Mouse (Mus musculus): ENCODE data around the gene Ndufb7. TPM values are rescaled to one million over a fixed set of nuclear protein-coding genes. Genes with fewer than 3 reads are reported as not detected.
"Not testable (repeated sequence)": the region's sequence is repeated elsewhere in the genome, so short reads cannot be mapped to it uniquely, and the experiment has no call there.

The Ndufb7 gene
- total and polyA plus RNA-seq, 2 experiments from 2014 or later: 155 to 392 TPM

- Histone ChIP-seq H3K4me1 (ENCODE audit: insufficient read depth) (peaks cover 14% of the 10 kb centered on the region), H3K36me3 (ENCODE audit: insufficient read depth) (no peaks in the 10 kb centered on the region; the same call in 1 of the 2 replicates), H3K4me2 (ENCODE audit: low read depth) (peak overlapping the region; percentile 68), H3K4me3 (ENCODE audit: low read depth, low read length) (peak overlapping the region; percentile 63), H3K27me3 (ENCODE audit: insufficient read depth, low read length) (no peaks in the 10 kb centered on the region), H3K9me3 (ENCODE audit: low read length) (no peaks in the 10 kb centered on the region), H3K9ac (peak overlapping the region; percentile 71), H3K27ac (ENCODE audit: low read depth, low read length) (peak overlapping the region; percentile 92)
- DNase-seq (peak; percentile 99), ATAC-seq (peak; percentile 98)
- under 1% methylated on average over 43 of the region's 43 CpGs for WGBS
- TF ChIP-seq CTCF (IDR thresholded peaks at IDR 0.05; ENCODE audit: low read depth): no peak; the same call in 1 of the 2 replicates
Measured at GRCm38 (mm10) chr8:83594167-83595049, 27.9 kb downstream of the Ndufb7 start.

GRCm38 (mm10) chr8:83595050-83595345, 28.5 kb downstream of the Ndufb7 start:
- peak overlapping the region; percentile 63 for H3K4me3 ChIP-seq (ENCODE audit: low read depth, low read length)
- TF ChIP-seq CTCF (IDR thresholded peaks at IDR 0.05; ENCODE audit: low read depth): peak; percentile 36; the same call in 1 of the 2 replicates
- H3K4me2 ChIP-seq (ENCODE audit: low read depth): peak overlapping the region; percentile 48
- peak overlapping the region; percentile 92 for H3K27ac ChIP-seq (ENCODE audit: low read depth, low read length)
- DNase-seq; ATAC-seq; H3K27me3 ChIP-seq (ENCODE audit: insufficient read depth, low read length); H3K9me3 ChIP-seq (ENCODE audit: low read length); H3K36me3 ChIP-seq (ENCODE audit: insufficient read depth): not testable (repeated sequence)
- H3K9ac ChIP-seq: peak overlapping the region; percentile 71
- 47% methylated on average over 3 of the region's 3 CpGs for WGBS
- H3K4me1 ChIP-seq (ENCODE audit: insufficient read depth): peaks cover 14% of the 10 kb centered on the region

- DNase-seq (peak; percentile 30), ATAC-seq (no peak)
- H3K27me3 ChIP-seq (ENCODE audit: insufficient read depth, low read length): no peaks in the 10 kb centered on the region
- no peak overlapping the region for H3K9ac ChIP-seq
- no peak overlapping the region for H3K4me3 ChIP-seq (ENCODE audit: low read depth, low read length)
- peak; percentile 61 for TF ChIP-seq CTCF (IDR thresholded peaks at IDR 0.05; ENCODE audit: low read depth)
- H3K4me2 ChIP-seq (ENCODE audit: low read depth): no peak overlapping the region
- no peak overlapping the region for H3K27ac ChIP-seq (ENCODE audit: low read depth, low read length)
- no peaks in the 10 kb centered on the region; the same call in 1 of the 2 replicates for H3K36me3 ChIP-seq (ENCODE audit: insufficient read depth)
- 13% methylated on average over 3 of the region's 3 CpGs for WGBS
- H3K4me1 ChIP-seq (ENCODE audit: insufficient read depth): peaks cover 11% of the 10 kb centered on the region
- H3K9me3 ChIP-seq (ENCODE audit: low read length): no peaks in the 10 kb centered on the region
Measured at GRCm38 (mm10) chr8:83596369-83596768, 29.9 kb downstream of the Ndufb7 start.

- Histone ChIP-seq H3K4me1 (ENCODE audit: insufficient read depth) (0 out of 2 replicates have a peak, but pooled peaks cover under 1% of the 10 kb centered on the region), H3K27me3 (ENCODE audit: insufficient read depth, low read length) (no peaks in the 10 kb centered on the region), H3K4me2 (ENCODE audit: low read depth) (no peak overlapping the region), H3K9ac (no peak overlapping the region), H3K9me3 (ENCODE audit: low read length) (no peaks in the 10 kb centered on the region), H3K27ac (ENCODE audit: low read depth, low read length) (no peak overlapping the region), H3K36me3 (ENCODE audit: insufficient read depth) (no peaks in the 10 kb centered on the region), H3K4me3 (ENCODE audit: low read depth, low read length) (no peak overlapping the region)
- DNase-seq: no peak
- 6% methylated on average over 1 of the region's 1 CpGs for WGBS
- no peak for ATAC-seq
- no peak; the same call in 1 of the 2 replicates for TF ChIP-seq CTCF (IDR thresholded peaks at IDR 0.05; ENCODE audit: low read depth)
Measured at GRCm38 (mm10) chr8:83598146-83598545, 31.7 kb downstream of the Ndufb7 start.

GRCm38 (mm10) chr8:83599814-83600213, 33.3 kb downstream of the Ndufb7 start:
- TF ChIP-seq CTCF (IDR thresholded peaks at IDR 0.05; ENCODE audit: low read depth): no peak
- ATAC-seq: no peak
- H3K36me3 ChIP-seq (ENCODE audit: insufficient read depth): no peaks in the 10 kb centered on the region

GRCm38 (mm10) chr8:83602650-83603029, 36.2 kb downstream of the Ndufb7 start:
- no peak for TF ChIP-seq CTCF (IDR thresholded peaks at IDR 0.05; ENCODE audit: low read depth)
- DNase-seq: no peak
- WGBS: 84% methylated on average over 2 of the region's 2 CpGs
- no peaks in the 10 kb centered on the region for H3K27me3 ChIP-seq (ENCODE audit: insufficient read depth, low read length)
- H3K9me3 ChIP-seq (ENCODE audit: low read length): no peaks in the 10 kb centered on the region
- no peak overlapping the region for H3K27ac ChIP-seq (ENCODE audit: low read depth, low read length)
- H3K4me1 ChIP-seq (ENCODE audit: insufficient read depth): no peaks in the 10 kb centered on the region
- no peak overlapping the region for H3K4me3 ChIP-seq (ENCODE audit: low read depth, low read length)
- no peak overlapping the region for H3K9ac ChIP-seq
- no peak overlapping the region for H3K4me2 ChIP-seq (ENCODE audit: low read depth)
- H3K36me3 ChIP-seq (ENCODE audit: insufficient read depth): no peaks in the 10 kb centered on the region
- ATAC-seq: no peak

More at GRCm38 (mm10) chr8:83599814-83600213, 33.3 kb downstream of the Ndufb7 start:
- Histone ChIP-seq H3K27me3 (ENCODE audit: insufficient read depth, low read length) (no peaks in the 10 kb centered on the region), H3K9me3 (ENCODE audit: low read length) (no peaks in the 10 kb centered on the region), H3K27ac (ENCODE audit: low read depth, low read length) (no peak overlapping the region), H3K4me1 (ENCODE audit: insufficient read depth) (no peaks in the 10 kb centered on the region), H3K4me2 (ENCODE audit: low read depth) (no peak overlapping the region), H3K4me3 (ENCODE audit: low read depth, low read length) (no peak overlapping the region), H3K9ac (no peak overlapping the region)
- no peak for DNase-seq

GRCm38 (mm10) chr8:83607661-83608397, 41.4 kb downstream of the Ndufb7 start, which contains the start of the genes Tecr and Dnajb1:
Gene Tecr, minus strand, starts transcription at chr8:83607971.
Gene Dnajb1, plus strand, starts transcription at chr8:83608193.
- Histone ChIP-seq H3K9ac (peak within 1 kb of the TSS; percentile 68), H3K27me3 (ENCODE audit: insufficient read depth, low read length) (no peaks in the 10 kb centered on the region), H3K9me3 (ENCODE audit: low read length) (no peaks in the 10 kb centered on the region), H3K4me2 (ENCODE audit: low read depth) (peak within 1 kb of the TSS; percentile 63), H3K27ac (ENCODE audit: low read depth, low read length) (peak within 1 kb of the TSS; percentile 97), H3K36me3 (ENCODE audit: insufficient read depth) (peaks cover 32% of the 10 kb centered on the region), H3K4me1 (ENCODE audit: insufficient read depth) (peaks cover 7% of the 10 kb centered on the region), H3K4me3 (ENCODE audit: low read depth, low read length) (peak within 1 kb of the TSS; percentile 83)
- peak; percentile 98 for ATAC-seq
- WGBS: 2% methylated on average over 69 of the region's 69 CpGs
- peak; percentile 99 for DNase-seq
- no peak for TF ChIP-seq CTCF (IDR thresholded peaks at IDR 0.05; ENCODE audit: low read depth)

Measured in forebrain, postnatal 0 days (tissue).